Mouse (Mus musculus): ENCODE data around the gene Cdc42ep2.

Cdc42ep2 gene

GRCm38 (mm10) chr19:5940173-5940572, 15.6 kb upstream of the Cdc42ep2 start:
- DNase-seq = peak; percentile 91

DNA sequence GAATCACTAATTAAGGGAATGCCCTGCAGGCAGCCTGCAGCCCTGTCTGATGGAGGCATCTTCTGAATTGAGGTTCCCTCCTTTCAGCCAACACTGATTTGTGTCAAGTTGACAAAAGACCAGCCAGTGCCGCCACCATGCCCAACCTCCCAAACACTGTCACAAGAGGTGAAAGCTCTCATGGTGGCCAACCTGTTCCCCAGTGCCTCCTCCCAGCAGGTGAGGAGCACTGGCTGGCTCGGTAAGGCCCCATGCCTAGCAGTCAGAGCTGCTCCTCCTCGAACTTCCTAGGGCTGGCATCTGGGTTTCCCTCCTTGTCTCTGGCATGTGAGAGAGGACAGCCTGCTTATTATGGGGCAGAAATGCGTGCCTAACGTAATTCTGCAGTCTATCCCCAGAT, 15.1 kb upstream of the Cdc42ep2 start:
- DNase-seq = no peak

DNA sequence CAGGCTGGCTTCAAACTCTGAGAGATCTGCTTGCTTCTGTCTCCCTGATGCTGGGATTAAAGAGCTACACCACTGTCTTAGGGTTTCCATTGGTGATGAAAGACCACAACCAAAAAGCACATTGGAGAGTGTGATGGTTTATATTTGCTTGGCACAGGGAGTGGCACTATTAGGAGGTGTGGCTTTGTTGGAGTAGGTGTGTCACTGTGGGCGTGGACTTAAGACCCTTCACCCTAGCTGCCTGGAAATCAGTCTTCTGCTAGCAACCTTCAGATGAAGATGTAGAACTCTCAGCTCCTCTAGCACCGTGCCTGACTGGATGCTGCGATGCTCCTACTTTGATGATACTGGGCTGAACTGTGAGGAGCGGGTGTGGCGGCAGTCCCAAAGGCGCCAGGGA, 13.9 kb upstream of the Cdc42ep2 start:
- DNase-seq = no peak

DNA sequence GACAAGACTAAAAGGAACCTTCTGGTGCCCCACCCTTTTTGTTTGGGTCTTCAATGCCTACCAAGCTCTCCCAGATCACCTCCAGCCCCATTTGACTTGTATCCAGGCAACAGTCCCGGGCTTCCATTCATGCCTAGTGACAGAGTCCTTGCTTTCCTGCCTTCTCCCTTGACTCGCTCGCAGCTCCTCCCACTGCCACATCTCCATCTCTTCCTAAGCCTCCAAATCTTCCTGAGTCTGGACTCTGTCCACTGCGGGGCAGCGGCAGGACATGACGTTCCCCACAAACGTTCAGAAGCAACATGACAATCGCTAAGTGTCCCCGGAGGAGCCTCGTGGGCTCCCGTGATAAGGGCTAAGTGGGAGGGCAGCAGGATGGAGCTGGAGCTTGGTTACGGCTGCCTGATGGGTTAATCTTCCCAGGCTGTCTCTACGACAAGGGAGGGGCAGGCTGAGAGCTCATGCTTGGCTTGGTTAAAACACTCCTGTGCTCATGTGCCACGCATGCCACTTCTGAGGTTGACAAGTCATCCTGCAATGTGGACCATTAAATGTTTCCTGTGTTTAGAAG, 13.3 kb upstream of the Cdc42ep2 start:
- DNase-seq = no peak

DNA sequence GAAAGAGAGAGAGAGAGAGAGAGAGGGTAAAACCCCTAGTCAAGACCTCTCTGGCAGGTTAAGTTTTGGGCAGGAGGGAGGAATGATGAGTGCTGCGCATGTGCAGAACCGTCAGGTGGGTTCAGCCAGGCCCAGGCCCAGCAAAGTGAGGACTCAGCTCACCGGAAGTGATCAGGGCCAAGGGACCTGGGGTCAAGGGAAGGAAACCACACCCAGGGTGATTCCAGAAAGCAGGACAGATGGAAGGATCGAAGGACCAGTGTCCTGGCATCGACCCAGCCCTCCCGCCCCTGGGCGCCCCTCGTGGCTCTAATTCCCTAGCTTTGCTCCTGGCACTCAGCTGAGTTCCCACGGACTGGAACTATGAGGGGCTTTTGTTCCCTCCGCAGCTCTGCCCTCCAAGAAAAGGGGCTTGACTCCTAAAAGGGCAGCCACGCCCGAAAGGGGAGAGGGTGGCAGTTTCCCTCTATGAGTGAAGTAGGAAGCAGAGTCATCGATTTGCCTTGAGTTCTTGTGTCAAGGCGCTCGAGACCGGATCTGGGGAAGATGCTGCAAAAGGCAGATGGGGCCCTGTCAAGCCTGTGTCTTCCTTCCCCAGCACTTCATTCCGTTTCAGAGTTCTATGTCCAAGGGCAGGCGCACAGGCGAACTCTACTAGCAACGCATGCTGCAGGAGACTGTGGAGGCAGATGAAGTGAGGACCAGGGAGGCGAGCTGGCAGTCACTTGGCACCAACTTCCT, 12.6 kb upstream of the Cdc42ep2 start:
- DNase-seq = no peak

DNA sequence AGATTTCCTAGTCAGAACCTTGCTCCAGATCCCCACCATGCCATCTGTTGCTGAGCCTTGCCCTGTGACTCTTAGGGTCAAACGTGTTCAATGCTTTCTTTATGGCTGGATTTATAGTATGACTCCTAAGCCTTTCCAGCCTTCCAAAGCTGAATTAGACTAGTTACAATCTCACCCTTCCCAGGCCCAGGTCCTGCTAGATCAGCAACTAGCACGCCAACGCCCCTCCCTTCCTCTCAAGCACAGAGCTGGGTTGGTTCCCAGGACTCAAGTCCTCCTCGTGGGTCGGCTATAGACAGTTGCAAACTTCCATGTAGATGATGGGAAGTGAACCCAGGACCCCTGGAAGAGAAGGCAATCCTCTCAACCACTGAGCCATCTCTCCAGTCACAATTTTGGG, 11.1 kb upstream of the Cdc42ep2 start:
- DNase-seq = no peak

DNA sequence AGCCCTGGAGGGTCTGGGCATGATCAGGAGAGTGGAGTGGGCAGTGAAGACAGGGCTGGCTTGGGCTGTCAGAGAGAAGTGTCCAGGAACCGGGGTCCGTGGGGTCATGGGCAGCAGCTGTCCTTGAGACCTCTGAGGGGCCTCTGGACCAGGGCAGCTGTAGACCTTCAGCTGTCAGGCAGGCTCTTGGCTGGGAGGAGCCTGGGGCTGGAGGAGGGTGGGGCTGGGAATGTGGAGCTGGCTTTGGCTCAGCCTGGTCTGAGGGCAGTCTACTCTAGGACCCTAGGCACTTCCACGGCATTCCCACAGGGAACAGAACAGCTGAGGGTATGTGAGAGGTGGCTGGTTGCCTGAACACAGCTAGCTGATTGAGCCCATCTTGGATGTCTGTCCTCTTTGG, 10.7 kb upstream of the Cdc42ep2 start:
- no peak for DNase-seq

DNA sequence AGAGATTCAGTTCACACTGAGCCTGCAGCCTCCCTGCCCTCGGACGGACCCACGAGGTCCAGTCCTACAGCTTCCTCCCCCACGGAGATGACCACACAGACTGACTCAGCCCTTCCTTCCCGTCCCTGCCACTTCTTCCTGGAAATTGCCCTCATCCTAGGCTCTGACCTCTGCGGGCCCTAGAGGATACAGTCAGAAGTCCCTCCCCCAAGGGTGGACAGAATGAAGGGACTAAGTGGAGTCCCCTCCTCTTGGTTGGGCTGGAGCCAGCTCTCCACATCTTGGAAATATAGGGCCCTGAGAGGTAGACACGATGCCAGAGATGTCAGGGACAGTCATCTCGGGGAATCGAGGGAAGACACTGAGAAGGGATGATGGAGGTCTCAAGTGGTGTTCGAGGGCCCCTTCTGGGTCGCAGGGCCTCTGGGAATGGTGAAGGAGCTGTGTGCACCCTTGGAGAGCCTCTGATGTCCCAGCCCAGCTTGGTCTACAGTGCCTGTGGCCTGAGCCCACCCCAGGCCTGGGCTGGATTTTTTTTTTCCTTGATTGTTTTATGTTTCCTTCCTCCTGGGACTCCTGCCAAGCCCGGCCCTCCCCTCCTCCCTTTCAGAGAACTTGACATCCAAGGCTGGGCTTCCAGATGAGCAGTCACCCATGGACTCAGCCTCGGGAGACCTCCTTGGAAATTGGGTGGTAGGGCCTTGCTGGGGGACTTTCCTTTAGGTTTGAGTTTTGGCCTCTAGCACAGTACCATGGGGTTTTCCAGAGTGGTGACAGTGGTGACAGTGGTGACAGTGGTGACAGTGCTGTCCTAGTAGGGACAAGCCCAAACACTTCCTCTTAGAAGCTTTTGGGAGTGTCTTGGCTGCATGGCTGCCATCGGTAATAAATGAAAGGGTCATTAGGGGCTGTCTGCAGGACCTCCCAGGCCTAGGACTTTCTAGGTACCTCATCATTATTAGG, 5.3 kb upstream of the Cdc42ep2 start:
- peak; percentile 85 for DNase-seq

DNA sequence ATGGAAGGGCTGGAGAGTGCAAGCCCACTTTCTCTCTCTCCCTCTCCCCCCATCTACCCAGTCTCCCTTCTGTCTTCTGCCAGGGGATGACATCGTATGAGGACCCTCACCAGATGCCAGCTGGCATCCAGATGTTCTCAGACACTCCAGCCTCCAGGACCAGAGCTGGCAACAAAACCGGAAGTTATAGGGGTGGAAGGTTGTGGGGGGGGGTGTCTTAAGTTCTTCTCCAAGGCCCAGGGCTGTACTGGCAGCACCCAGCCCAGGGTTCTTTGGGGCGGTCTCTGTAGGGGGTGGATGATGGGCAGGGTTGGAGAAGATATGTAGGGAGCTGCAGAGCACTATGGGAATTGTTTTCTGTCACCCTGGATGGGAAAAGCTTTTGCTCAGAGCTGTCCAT, 3.9 kb upstream of the Cdc42ep2 start:
- no peak for DNase-seq

DNA sequence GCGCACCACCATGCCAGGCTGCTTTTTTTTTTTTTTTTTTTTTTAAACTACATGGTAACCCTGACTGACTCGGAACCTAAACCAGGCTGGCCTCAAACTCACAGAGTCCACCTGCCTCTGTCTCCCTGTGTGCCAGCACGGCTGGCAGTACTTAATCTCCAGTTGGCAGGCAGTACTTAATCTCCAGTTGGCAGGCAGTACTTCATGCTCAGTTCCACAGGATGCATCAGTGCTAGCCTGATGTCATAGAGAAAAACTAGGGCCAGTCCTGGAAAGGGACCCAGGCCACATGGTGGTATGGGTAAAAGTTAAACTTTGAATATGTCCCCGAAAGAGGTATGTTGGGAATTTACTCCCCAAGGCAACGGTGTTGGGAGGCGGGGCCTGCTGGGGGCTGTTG, 3.5 kb upstream of the Cdc42ep2 start:
- DNase-seq = no peak

DNA sequence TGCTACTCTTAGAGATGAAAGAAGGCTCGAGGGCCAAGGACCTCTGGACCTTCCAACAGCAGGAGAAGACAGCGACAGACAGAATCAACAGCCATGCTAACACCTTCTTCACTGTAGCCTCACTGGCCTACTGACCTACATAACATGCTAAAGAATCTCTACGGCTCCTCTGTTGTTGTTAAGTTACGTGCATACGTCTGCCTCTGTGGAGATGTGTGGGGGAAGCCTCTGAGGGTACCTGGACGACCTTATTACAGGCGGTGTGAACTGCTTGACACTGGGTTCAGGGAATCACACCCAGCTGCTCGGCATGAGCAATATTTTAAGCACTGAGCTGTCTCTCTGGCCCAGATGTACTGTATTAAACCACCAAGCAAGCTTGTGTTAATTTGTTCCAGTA, 2.9 kb upstream of the Cdc42ep2 start:
- no peak for DNase-seq

- DNase-seq = no peak
Measured at GRCm38 (mm10) chr19:5927026-5927425, 2.4 kb upstream of the Cdc42ep2 start.

DNA sequence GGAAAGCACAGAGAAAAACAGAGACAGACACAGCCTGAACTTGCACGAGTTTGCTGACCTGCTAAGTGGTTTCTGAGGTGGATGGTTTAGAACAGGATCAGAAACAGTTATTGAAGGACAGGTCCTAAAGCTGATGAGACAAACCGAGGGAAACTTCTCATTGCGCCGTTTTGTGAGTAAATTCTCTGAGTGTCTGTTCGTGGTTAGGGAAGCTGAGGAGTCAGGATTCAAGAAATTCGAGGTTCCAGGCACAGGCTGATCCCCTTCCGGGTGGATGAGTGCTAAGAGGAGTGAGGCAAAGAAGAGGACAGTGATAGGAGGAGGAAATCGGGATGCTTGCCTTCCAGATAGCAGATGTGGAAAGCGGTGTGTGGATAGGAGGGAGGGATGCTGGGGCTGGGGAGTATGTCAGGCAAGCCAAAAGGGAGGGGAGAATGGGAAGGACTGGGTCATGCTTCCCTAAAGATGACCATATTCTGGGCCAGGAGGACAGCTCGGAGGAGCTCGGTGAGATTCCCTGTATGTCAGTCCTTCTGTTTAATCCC, 767 bp upstream of the Cdc42ep2 start:
- DNase-seq = no peak

GRCm38 (mm10) chr19:5923990-5924712, 465 bp downstream of the Cdc42ep2 start:
- peak; percentile 93 for DNase-seq

DNA sequence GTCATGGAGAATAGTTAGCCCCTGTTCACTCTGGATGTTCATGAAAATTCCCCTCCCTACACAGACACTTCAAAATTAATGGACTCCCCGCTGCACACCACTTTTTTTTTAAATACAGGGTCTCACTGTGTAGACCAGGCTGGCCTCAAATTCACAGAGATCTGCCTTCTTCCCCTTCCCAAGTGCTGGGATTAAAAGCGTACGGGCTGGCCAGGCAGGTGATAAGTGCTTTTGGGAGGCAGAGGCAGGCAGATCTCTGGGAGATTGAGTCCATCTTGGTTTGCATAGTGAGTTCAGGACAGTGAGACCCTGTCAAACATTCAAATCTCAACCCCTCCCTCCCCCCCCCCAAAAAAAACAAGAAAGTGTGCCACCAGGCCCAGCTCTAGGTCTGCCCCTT, 1.7 kb downstream of the Cdc42ep2 start:
- no peak for DNase-seq

- DNase-seq = no peak
Measured at GRCm38 (mm10) chr19:5922119-5922942, 2.3 kb downstream of the Cdc42ep2 start.

DNA sequence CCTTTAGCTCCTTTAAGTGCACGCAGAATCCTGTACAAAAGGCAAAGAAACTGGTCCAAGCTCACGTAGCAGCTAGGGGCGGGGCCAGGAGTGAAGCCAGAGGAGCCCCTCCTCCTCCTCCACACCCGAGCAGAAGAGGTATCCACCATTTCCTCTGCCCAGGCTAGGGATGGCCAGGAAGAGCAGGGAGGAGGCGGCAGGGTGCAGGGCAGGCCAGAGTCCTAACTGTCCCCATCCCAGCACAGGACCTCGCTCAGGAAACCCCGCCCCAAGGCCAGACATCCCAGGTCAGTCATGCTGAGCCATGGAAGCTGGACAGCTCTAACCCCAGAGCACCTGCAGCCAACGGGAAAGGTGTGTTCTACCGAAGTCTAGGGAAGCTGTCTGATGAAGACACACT, 2.9 kb downstream of the Cdc42ep2 start:
- DNase-seq = no peak

- DNase-seq = no peak
Measured at GRCm38 (mm10) chr19:5913007-5913719, 11.5 kb downstream of the Cdc42ep2 start, which contains the start of gene Dpf2. Gene Dpf2 (minus strand): TSS chr19:5913010.

GRCm38 (mm10) chr19:5912103-5913006, 12.3 kb downstream of the Cdc42ep2 start:
- DNase-seq = peak; percentile 100

All from kidney, adult 9 months (tissue).